Mouse (Mus musculus): Measurements from ENCODE around the gene Slc4a11. TPM values are rescaled to one million over a fixed set of nuclear protein-coding genes. Genes with fewer than 3 reads are reported as not detected.
"Not testable (repeated sequence)": the region's sequence is repeated elsewhere in the genome, so short reads cannot be mapped to it uniquely, and the experiment has no call there.

Slc4a11 gene
- polyA plus RNA-seq, 1 experiment from 2014 or later, result 0.09 TPM

- Histone ChIP-seq H3K9me3 (replicated peaks; ENCODE audit: control insufficient read depth, low read length) (no peaks in the 10 kb centered on the region), H3K36me3 (ENCODE audit: control insufficient read depth, insufficient read depth) (peaks cover 14% of the 10 kb centered on the region), H3K27ac (ENCODE audit: low read length) (peak overlapping the region; percentile 98; the same call in 1 of the 2 replicates), H3K9ac (ENCODE audit: low read depth, low read length) (peak overlapping the region; percentile 94), H3K4me2 (ENCODE audit: low read depth, low read length) (peak overlapping the region; percentile 88), H3K4me3 (ENCODE audit: low read depth, low read length) (peak overlapping the region; percentile 80), H3K4me1 (ENCODE audit: control insufficient read depth, low read depth, low read length) (peaks cover 30% of the 10 kb centered on the region), H3K27me3 (ENCODE audit: control insufficient read depth, insufficient read depth, low read depth, low read length) (no peaks in the 10 kb centered on the region)
- ATAC-seq (ENCODE audit: low read depth), result no peak
- WGBS (ENCODE audit: insufficient replicate concordance), result 86% methylated on average over 11 of the region's 11 CpGs
Observed at GRCm38 (mm10) chr2:130663342-130663741, 34.0 kb downstream of the Slc4a11 start.

- no peak for ATAC-seq (ENCODE audit: low read depth)
- Histone ChIP-seq H3K9me3 (replicated peaks; ENCODE audit: control insufficient read depth, low read length) (no peaks in the 10 kb centered on the region), H3K27ac (ENCODE audit: low read length) (no peak overlapping the region), H3K36me3 (ENCODE audit: control insufficient read depth, insufficient read depth) (peaks cover 35% of the 10 kb centered on the region), H3K27me3 (ENCODE audit: control insufficient read depth, insufficient read depth, low read depth, low read length) (no peaks in the 10 kb centered on the region), H3K4me3 (ENCODE audit: low read depth, low read length) (no peak overlapping the region), H3K4me2 (ENCODE audit: low read depth, low read length) (no peak overlapping the region), H3K9ac (ENCODE audit: low read depth, low read length) (no peak overlapping the region), H3K4me1 (ENCODE audit: control insufficient read depth, low read depth, low read length) (peaks cover 42% of the 10 kb centered on the region)
- 89% methylated on average over 10 of the region's 10 CpGs for WGBS (ENCODE audit: insufficient replicate concordance)
Observed at GRCm38 (mm10) chr2:130658530-130658929, 38.8 kb downstream of the Slc4a11 start.

GRCm38 (mm10) chr2:130657541-130657940, 39.8 kb downstream of the Slc4a11 start:
- H3K27ac ChIP-seq (ENCODE audit: low read length), result no peak overlapping the region
- ATAC-seq (ENCODE audit: low read depth), result no peak
- no peaks in the 10 kb centered on the region for H3K27me3 ChIP-seq (ENCODE audit: control insufficient read depth, insufficient read depth, low read depth, low read length)
- no peak overlapping the region for H3K4me3 ChIP-seq (ENCODE audit: low read depth, low read length)
- H3K4me1 ChIP-seq (ENCODE audit: control insufficient read depth, low read depth, low read length), result peaks cover 36% of the 10 kb centered on the region
- 84% methylated on average over 6 of the region's 6 CpGs for WGBS (ENCODE audit: insufficient replicate concordance)
- H3K9ac ChIP-seq (ENCODE audit: low read depth, low read length), result no peak overlapping the region
- H3K36me3 ChIP-seq (ENCODE audit: control insufficient read depth, insufficient read depth), result peaks cover 35% of the 10 kb centered on the region
- no peak overlapping the region for H3K4me2 ChIP-seq (ENCODE audit: low read depth, low read length)
- no peaks in the 10 kb centered on the region for H3K9me3 ChIP-seq (replicated peaks; ENCODE audit: control insufficient read depth, low read length)

- Histone ChIP-seq H3K4me3 (ENCODE audit: low read depth, low read length) (no peak overlapping the region), H3K27ac (ENCODE audit: low read length) (peak overlapping the region; percentile 72; the same call in 1 of the 2 replicates), H3K27me3 (ENCODE audit: control insufficient read depth, insufficient read depth, low read depth, low read length) (no peaks in the 10 kb centered on the region), H3K4me1 (ENCODE audit: control insufficient read depth, low read depth, low read length) (peaks cover 36% of the 10 kb centered on the region), H3K9me3 (replicated peaks; ENCODE audit: control insufficient read depth, low read length) (no peaks in the 10 kb centered on the region), H3K36me3 (ENCODE audit: control insufficient read depth, insufficient read depth) (peaks cover 33% of the 10 kb centered on the region), H3K9ac (ENCODE audit: low read depth, low read length) (no peak overlapping the region), H3K4me2 (ENCODE audit: low read depth, low read length) (no peak overlapping the region)
- 91% methylated on average over 9 of the region's 9 CpGs for WGBS (ENCODE audit: insufficient replicate concordance)
- no peak for ATAC-seq (ENCODE audit: low read depth)
Observed at GRCm38 (mm10) chr2:130656536-130656935, 40.8 kb downstream of the Slc4a11 start.

GRCm38 (mm10) chr2:130655660-130656339, 41.5 kb downstream of the Slc4a11 start:
- peaks cover 36% of the 10 kb centered on the region for H3K4me1 ChIP-seq (ENCODE audit: control insufficient read depth, low read depth, low read length)
- peak; percentile 90 for ATAC-seq (ENCODE audit: low read depth)
- no peaks in the 10 kb centered on the region for H3K9me3 ChIP-seq (replicated peaks; ENCODE audit: control insufficient read depth, low read length)
- H3K4me3 ChIP-seq (ENCODE audit: low read depth, low read length), result no peak overlapping the region
- H3K36me3 ChIP-seq (ENCODE audit: control insufficient read depth, insufficient read depth), result peaks cover 28% of the 10 kb centered on the region
- H3K9ac ChIP-seq (ENCODE audit: low read depth, low read length), result 0 out of 2 replicates have a peak overlapping the region, but pooled peaks have one; percentile 2
- WGBS (ENCODE audit: insufficient replicate concordance), result 45% methylated on average over 6 of the region's 6 CpGs
- no peaks in the 10 kb centered on the region for H3K27me3 ChIP-seq (ENCODE audit: control insufficient read depth, insufficient read depth, low read depth, low read length)
- H3K27ac ChIP-seq (ENCODE audit: low read length), result peak overlapping the region; percentile 72
- peak overlapping the region; percentile 25; the same call in 1 of the 2 replicates for H3K4me2 ChIP-seq (ENCODE audit: low read depth, low read length)

- peak; percentile 25; the same call in 1 of the 2 replicates for ATAC-seq (ENCODE audit: low read depth)
- H3K27ac ChIP-seq (ENCODE audit: low read length), result peak overlapping the region; percentile 51
- H3K4me3 ChIP-seq (ENCODE audit: low read depth, low read length), result no peak overlapping the region
- no peaks in the 10 kb centered on the region for H3K9me3 ChIP-seq (replicated peaks; ENCODE audit: control insufficient read depth, low read length)
- WGBS (ENCODE audit: insufficient replicate concordance), result 44% methylated on average over 1 of the region's 1 CpGs
- H3K4me2 ChIP-seq (ENCODE audit: low read depth, low read length), result no peak overlapping the region
- peaks cover 25% of the 10 kb centered on the region for H3K36me3 ChIP-seq (ENCODE audit: control insufficient read depth, insufficient read depth)
- H3K27me3 ChIP-seq (ENCODE audit: control insufficient read depth, insufficient read depth, low read depth, low read length), result no peaks in the 10 kb centered on the region
- H3K9ac ChIP-seq (ENCODE audit: low read depth, low read length), result no peak overlapping the region
- H3K4me1 ChIP-seq (ENCODE audit: control insufficient read depth, low read depth, low read length), result peaks cover 36% of the 10 kb centered on the region
Observed at GRCm38 (mm10) chr2:130653760-130654159, 43.6 kb downstream of the Slc4a11 start.

- Histone ChIP-seq H3K9ac (ENCODE audit: low read depth, low read length) (no peak overlapping the region), H3K4me3 (ENCODE audit: low read depth, low read length) (no peak overlapping the region), H3K4me1 (ENCODE audit: control insufficient read depth, low read depth, low read length) (peaks cover 36% of the 10 kb centered on the region), H3K36me3 (ENCODE audit: control insufficient read depth, insufficient read depth) (peaks cover 21% of the 10 kb centered on the region), H3K9me3 (replicated peaks; ENCODE audit: control insufficient read depth, low read length) (no peaks in the 10 kb centered on the region), H3K4me2 (ENCODE audit: low read depth, low read length) (no peak overlapping the region), H3K27ac (ENCODE audit: low read length) (peak overlapping the region; percentile 51), H3K27me3 (ENCODE audit: control insufficient read depth, insufficient read depth, low read depth, low read length) (no peaks in the 10 kb centered on the region)
- 82% methylated on average over 2 of the region's 2 CpGs for WGBS (ENCODE audit: insufficient replicate concordance)
- no peak for ATAC-seq (ENCODE audit: low read depth)
Observed at GRCm38 (mm10) chr2:130653303-130653702, 44.0 kb downstream of the Slc4a11 start.

- not testable (repeated sequence) for H3K27ac ChIP-seq (ENCODE audit: low read length); ATAC-seq (ENCODE audit: low read depth); H3K4me2 ChIP-seq (ENCODE audit: low read depth, low read length); H3K4me3 ChIP-seq (ENCODE audit: low read depth, low read length); H3K36me3 ChIP-seq (ENCODE audit: control insufficient read depth, insufficient read depth); H3K27me3 ChIP-seq (ENCODE audit: control insufficient read depth, insufficient read depth, low read depth, low read length); H3K9ac ChIP-seq (ENCODE audit: low read depth, low read length); H3K4me1 ChIP-seq (ENCODE audit: control insufficient read depth, low read depth, low read length); H3K9me3 ChIP-seq (replicated peaks; ENCODE audit: control insufficient read depth, low read length)
- WGBS (ENCODE audit: insufficient replicate concordance), result 76% methylated on average over 6 of the region's 6 CpGs
Observed at GRCm38 (mm10) chr2:130649028-130649427, 48.3 kb downstream of the Slc4a11 start.

- H3K27me3 ChIP-seq (ENCODE audit: control insufficient read depth, insufficient read depth, low read depth, low read length), result peaks cover 8% of the 10 kb centered on the region; the same call in 1 of the 2 replicates
- no peak overlapping the region for H3K4me3 ChIP-seq (ENCODE audit: low read depth, low read length)
- peaks cover 12% of the 10 kb centered on the region for H3K4me1 ChIP-seq (ENCODE audit: control insufficient read depth, low read depth, low read length)
- H3K36me3 ChIP-seq (ENCODE audit: control insufficient read depth, insufficient read depth), result no peaks in the 10 kb centered on the region
- no peak overlapping the region for H3K9ac ChIP-seq (ENCODE audit: low read depth, low read length)
- no peaks in the 10 kb centered on the region for H3K9me3 ChIP-seq (replicated peaks; ENCODE audit: control insufficient read depth, low read length)
- H3K27ac ChIP-seq (ENCODE audit: low read length), result no peak overlapping the region
- H3K4me2 ChIP-seq (ENCODE audit: low read depth, low read length), result no peak overlapping the region
- no peak for ATAC-seq (ENCODE audit: low read depth)
- WGBS (ENCODE audit: insufficient replicate concordance), result 65% methylated on average over 4 of the region's 4 CpGs
Observed at GRCm38 (mm10) chr2:130645198-130645597, 52.1 kb downstream of the Slc4a11 start.
